Mouse (Mus musculus) forebrain, embryonic 11.5 days (tissue): ENCODE measurements around the gene Gm4952. TPM values are rescaled to one million over a fixed set of nuclear protein-coding genes. Genes with fewer than 3 reads are reported as not detected.

Source experiments
- ATAC-seq: fragments of 200-750 bp; cut with Nextera tagmentation; replicated peaks from 2 replicates; pipeline ENCODE4 v1.8.0; 2017; ENCODE audit warnings: moderate TSS enrichment; ENCODE audit not compliant: low FRiP score
- DNase-seq: peaks from one replicate; pipeline ENCODE4 v3.0.0-alpha.2; 2017; ENCODE audit warnings: low spot score
- H3K27ac ChIP-seq: fragments of 300-500 bp; sonication (generic); 2 replicates; pipeline ENCODE4 v1.5.1; 2014; ENCODE audit warnings: low read depth, low read length
- H3K27me3 ChIP-seq: fragments of 300-500 bp; sonication (generic); 2 replicates; pipeline ENCODE4 v1.6.1; 2014; ENCODE audit warnings: mild to moderate bottlenecking, low read length, mixed read lengths; ENCODE audit not compliant: control insufficient read depth, insufficient read depth
- H3K36me3 ChIP-seq: fragments of 300-500 bp; sonication (generic); 2 replicates; pipeline ENCODE4 v1.6.1; 2014; ENCODE audit warnings: mild to moderate bottlenecking, low read length, moderate library complexity, mixed read lengths; ENCODE audit not compliant: control insufficient read depth, insufficient read depth
- H3K4me1 ChIP-seq: fragments of 300-500 bp; sonication (generic); replicated peaks from 2 replicates; pipeline ENCODE4 v1.6.1; 2014; ENCODE audit warnings: low read length, mixed read lengths; ENCODE audit not compliant: control insufficient read depth, insufficient read depth
- H3K4me2 ChIP-seq: fragments of 300-500 bp; sonication (generic); 2 replicates; pipeline ENCODE4 v1.6.1; 2014; ENCODE audit warnings: low read depth, mild to moderate bottlenecking, low read length, moderate library complexity, mixed read lengths; ENCODE audit not compliant: severe bottlenecking
- H3K4me3 ChIP-seq: fragments of 300-500 bp; sonication (generic); 2 replicates; pipeline ENCODE4 v1.5.1; 2014; ENCODE audit warnings: low read depth, low read length
- H3K9ac ChIP-seq: fragments of 300-500 bp; sonication (generic); 2 replicates; pipeline ENCODE4 v1.6.1; 2014; ENCODE audit warnings: low read length
- H3K9me3 ChIP-seq: fragments of 300-500 bp; sonication (generic); 2 replicates; pipeline ENCODE4 v1.6.1; 2016; ENCODE audit warnings: low read length, mixed read lengths; ENCODE audit not compliant: control insufficient read depth
- WGBS: fragments of 180-500 bp; shearing (Covaris S2); extraction: QIAGEN DNeasy Blood & Tissue Kit; methylation state at CpG from one replicate; pipeline ENCODE4 v1.1.7; 2014; 5-methylcytosine and 5-hydroxymethylcytosine counted together
- polyA plus RNA-seq: library from polyadenylated mRNA; unstranded; fragments of >200 nt; fragmentation: Nextera tagmentation; extraction: Ambion mirVana; gene quantifications from 2 replicates; pipeline ENCODE4 v1.2.1, GENCODE M21; 2014

The Gm4952 gene
- polyA plus RNA-seq, 1 experiment from 2014 or later = not detected

- no peak overlapping the region for H3K27ac ChIP-seq
- no peaks in the 10 kb centered on the region for H3K36me3 ChIP-seq
- no peaks in the 10 kb centered on the region for H3K4me1 ChIP-seq
- H3K4me2 ChIP-seq = no peak overlapping the region
- H3K4me3 ChIP-seq = no peak overlapping the region
- no peak for ATAC-seq
- H3K9ac ChIP-seq = no peak overlapping the region
- no peaks in the 10 kb centered on the region for H3K9me3 ChIP-seq
- H3K27me3 ChIP-seq = no peaks in the 10 kb centered on the region
- WGBS = 91% methylated on average over 4 of the region's 4 CpGs
- DNase-seq = no peak
These were observed 71.3 kb downstream of the Gm4952 start for GRCm38 (mm10) chr19:12671051-12671450.

DNA sequence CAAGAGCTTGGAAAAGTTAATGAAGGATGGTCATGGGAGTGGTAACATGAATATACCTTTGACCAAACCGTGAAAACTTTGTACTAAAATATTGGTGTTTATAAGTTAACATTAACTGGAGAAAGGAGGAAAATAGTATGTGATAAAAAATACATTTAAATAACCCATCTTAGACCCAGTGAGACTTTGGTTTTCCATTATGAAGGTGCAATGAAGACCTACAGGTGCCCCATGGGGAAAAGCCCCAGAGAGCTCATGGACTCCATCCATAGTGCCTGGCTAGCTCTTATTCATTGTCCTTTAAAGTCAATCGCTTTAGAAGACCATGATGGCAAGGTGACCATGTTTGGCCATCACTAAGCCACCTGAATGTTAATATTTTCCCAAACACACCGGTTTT is 78.0 kb downstream of the Gm4952 start, which contains the start of gene Olfr1443:
TSS of gene Olfr1443 (plus strand) at position 301 of the 400 bp plus-strand sequence.
- Histone ChIP-seq H3K9ac (no peak within 1 kb of the TSS), H3K4me2 (no peak within 1 kb of the TSS), H3K4me1 (no peaks in the 10 kb centered on the region), H3K27ac (no peak within 1 kb of the TSS), H3K9me3 (no peaks in the 10 kb centered on the region), H3K27me3 (no peaks in the 10 kb centered on the region), H3K36me3 (no peaks in the 10 kb centered on the region), H3K4me3 (no peak within 1 kb of the TSS)
- DNase-seq (no peak), ATAC-seq (no peak)
- 65% methylated on average over 3 of the region's 3 CpGs for WGBS

Other genes starting within 250 kb of the Gm4952 start
- not detected in 2 replicates for gene Olfr1440, start 212.7 kb upstream of the Gm4952 start, polyA plus RNA-seq
- gene Olfr1441, start 182.5 kb upstream of the Gm4952 start, polyA plus RNA-seq = not detected in 2 replicates
- gene Pfpl, start 172.1 kb upstream of the Gm4952 start, polyA plus RNA-seq = not detected in 2 replicates
- 0.28 and 0.41 TPM in 2 replicates for gene Mpeg1, start 139.2 kb upstream of the Gm4952 start, polyA plus RNA-seq
- 39.8 and 40.2 TPM in 2 replicates for gene Dtx4, start 98.5 kb upstream of the Gm4952 start, polyA plus RNA-seq
- 25.0 and 28.7 TPM in 2 replicates for gene Fam111a, start 54.2 kb upstream of the Gm4952 start, polyA plus RNA-seq
- gene Glyat, start 33.3 kb downstream of the Gm4952 start, polyA plus RNA-seq = not detected in 2 replicates
- gene Olfr1442, start 70.5 kb downstream of the Gm4952 start, polyA plus RNA-seq = not detected in 2 replicates
- gene Olfr1443, start 78.1 kb downstream of the Gm4952 start, polyA plus RNA-seq = not detected in 2 replicates
- gene Keg1, start 95.8 kb downstream of the Gm4952 start, polyA plus RNA-seq = not detected in 2 replicates
- 0.37 and 0.80 TPM in 2 replicates for gene Cntf, start 165.7 kb downstream of the Gm4952 start, polyA plus RNA-seq
- 11.6 and 11.9 TPM in 2 replicates for gene Zfp91, start 196.2 kb downstream of the Gm4952 start, polyA plus RNA-seq
- gene Lpxn, start 196.2 kb downstream of the Gm4952 start, polyA plus RNA-seq = 1.2 and 1.3 TPM in 2 replicates
- gene Gm5244, start 246.7 kb downstream of the Gm4952 start, polyA plus RNA-seq = not detected in 2 replicates